Mouse (Mus musculus): Measurements from ENCODE around the gene Slc47a1. TPM values are rescaled to one million over a fixed set of nuclear protein-coding genes. Genes with fewer than 3 reads are reported as not detected.
A peak's percentile ranks its signal among the peaks of the same experiment; 100 is the strongest.
"Not testable (repeated sequence)": the region's sequence is repeated elsewhere in the genome, so short reads cannot be mapped to it uniquely, and the experiment has no call there.

The Slc47a1 gene
- under 1 TPM; 0.83 to 0.93 TPM for total RNA-seq (2021)
- long read RNA-seq, experiment 1, partial matches to known transcripts: 0 of 1 reads
- long read RNA-seq, experiment 1, other reads (novel, unspliced or antisense): 0 of 1 reads
- long read RNA-seq, experiment 2, partial matches to known transcripts: 0 of 2 reads
- long read RNA-seq, experiment 2, other reads (novel, unspliced or antisense): 0 of 2 reads

DNA sequence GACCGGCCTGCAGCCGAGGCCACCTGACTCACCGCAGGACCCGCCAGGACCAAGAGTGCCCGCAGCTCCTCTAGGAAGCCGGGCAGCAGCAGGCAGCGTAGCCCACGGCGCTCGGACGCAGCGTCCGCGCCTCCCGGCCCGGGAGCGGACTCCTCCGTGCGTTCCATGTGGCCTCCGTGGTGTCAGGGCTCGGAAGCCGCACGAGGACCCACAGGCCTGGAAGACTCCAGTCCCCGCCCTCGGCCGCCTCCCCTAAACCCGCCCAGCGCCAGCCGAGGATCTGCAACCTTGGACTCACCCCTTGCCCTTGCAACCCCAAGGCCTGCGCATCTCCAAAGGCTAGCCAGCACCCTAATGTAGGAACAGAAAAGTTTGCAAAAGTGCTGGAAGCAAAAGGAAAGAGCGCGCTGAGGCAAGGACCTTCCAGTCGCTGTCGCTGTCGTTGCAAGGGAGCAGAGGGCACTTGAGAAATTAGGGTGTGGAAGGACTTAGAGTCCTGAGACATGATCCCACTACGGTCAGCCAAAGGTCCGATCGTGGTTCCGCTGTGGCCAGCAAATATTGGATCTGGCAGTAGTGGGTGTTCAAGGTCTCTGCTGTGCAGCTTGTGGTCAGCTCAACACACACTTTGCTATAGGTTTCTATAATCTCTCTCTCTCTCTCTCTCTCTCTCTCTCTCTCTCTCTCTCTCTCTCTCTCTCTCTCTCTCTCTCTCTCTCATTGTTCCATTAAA is at the start of gene Slc47a1:
Gene Slc47a1 (minus strand): TSS at position 465 of the 733 bp plus-strand sequence.
- no peak for DNase-seq (ENCODE audit: low spot score in 2 of 2)

DNA sequence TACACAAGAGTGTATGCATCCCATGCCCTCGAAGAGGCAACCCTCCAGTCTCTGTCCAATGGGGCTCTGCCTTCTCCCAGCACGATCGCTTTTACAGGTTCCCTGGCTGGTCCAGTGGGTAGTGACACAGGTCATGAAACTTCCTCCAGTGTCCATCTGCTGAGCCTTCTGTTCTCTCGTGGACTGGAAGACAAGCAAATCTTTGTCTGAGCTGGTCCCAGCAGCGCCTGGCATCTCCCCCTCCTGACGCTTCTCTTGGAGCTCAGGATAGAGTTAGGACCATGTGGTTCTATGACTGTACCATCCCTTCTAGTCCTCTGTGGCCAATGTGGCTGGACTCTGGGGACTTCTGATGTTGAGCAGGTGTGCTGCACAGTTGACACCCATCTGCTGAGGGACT is 41.1 kb upstream of the Slc47a1 start:
- no peak for DNase-seq (ENCODE audit: low spot score in 2 of 2)

DNA sequence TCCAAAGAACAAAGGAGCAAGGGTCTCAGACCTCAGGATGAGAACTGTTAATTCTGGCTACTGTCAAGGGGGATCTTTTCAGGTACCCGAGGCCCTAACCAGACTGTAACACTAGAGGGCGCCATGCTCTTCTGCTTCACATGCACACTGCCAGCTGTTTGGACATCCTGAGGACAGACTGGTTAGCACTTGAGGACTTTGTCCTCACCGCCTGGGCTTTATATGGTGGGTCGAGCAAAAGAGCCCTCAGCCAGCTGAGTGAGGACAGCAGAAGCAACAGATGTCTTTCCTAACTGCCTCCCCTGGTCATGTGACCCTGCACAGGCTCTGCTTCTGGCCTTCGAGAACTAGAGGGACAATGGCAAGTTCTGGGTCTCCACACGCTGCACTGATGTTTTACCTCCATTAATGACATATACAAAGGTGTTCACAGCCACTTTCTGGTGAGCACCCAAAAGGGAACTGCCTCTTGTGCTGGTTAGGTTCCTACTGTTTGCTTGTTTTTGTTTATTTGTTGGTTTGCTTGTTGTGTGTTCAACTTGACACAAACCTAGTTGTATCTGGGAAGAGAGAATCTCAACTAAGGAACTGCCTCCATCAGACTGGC is 39.9 kb upstream of the Slc47a1 start:
- peak; percentile 76 to 87 for DNase-seq (ENCODE audit: low spot score in 2 of 2)

DNA sequence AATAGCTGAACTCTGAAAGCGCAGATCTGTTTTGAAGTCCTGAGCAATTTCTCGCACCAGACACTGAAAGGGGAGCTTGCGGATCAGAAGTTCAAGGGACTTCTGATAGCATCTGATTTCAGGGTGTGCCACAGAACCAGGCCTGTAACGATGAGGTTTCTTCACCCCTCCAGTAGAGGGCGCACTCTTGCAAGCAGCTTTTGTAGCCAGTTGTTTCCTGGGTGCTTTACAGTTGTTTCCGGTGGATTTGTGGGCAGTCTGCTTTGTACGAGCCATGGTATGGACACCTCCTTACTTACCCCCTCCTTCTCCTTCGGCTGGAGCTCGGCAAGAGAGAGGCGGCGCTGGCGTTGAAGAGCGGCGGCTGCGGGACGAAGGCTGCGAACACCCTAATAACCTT is 38.4 kb upstream of the Slc47a1 start:
- not testable (repeated sequence) for DNase-seq (ENCODE audit: low spot score in 2 of 2)

DNA sequence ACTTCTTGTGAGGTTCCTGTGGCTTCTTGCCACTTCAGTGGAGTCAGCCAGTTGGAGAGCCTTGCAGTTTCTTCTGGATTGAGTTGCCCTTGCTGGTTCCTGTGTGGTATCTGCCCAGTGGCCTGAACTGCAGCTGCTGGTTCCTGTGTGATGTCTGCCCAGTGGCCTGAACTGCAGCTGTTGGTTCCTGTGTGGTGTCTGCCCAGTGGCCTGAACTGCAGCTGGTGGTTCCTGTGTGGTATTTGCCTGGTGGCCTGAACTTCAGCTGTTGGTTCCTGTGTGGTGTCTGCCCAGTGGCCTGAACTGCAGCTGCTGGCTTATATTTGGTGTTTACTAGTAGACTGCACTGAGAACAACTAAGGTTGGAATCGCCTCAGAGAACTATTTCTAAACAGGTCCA is 37.3 kb upstream of the Slc47a1 start:
- DNase-seq (ENCODE audit: low spot score in 2 of 2): no peak

DNA sequence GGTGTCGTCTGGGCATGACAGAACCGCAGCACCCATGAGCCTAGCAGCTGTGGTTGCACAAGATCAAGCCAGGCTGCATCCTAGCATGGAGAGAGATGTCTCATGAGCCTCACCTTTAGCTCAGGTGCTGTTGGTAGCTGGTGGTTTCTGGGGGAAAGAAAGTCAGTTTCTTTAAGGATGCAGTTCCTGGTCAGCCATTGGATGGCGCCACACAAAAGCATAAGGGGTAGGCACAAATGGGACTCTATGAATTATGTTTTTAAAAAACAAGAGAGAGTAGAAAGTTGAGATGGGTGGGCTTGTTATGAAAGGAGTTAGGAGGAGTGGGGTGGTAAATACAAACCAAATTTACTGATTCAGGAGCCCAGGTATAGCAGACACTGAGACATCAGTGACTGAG is 36.4 kb upstream of the Slc47a1 start:
- no peak for DNase-seq (ENCODE audit: low spot score in 2 of 2)

DNA sequence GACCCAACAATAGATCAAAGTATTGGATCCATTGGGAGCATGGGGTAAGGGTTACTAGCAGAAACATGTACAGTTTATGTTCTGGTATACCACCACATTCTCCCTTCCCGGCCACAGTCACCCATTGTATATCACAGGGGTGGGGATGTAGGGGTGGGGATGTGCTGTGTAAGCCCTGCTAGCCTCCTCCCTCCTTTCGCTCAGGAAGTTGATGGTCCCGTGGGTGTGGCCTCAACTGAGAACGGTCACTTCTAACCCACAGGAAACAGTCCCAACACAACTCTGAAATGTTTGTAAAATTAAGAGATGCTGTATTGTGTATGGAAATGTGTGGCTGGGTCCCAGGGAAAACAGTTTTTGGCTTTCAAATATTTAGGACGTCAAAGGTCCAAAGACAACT is 35.3 kb upstream of the Slc47a1 start:
- no peak for DNase-seq (ENCODE audit: low spot score in 2 of 2)

DNA sequence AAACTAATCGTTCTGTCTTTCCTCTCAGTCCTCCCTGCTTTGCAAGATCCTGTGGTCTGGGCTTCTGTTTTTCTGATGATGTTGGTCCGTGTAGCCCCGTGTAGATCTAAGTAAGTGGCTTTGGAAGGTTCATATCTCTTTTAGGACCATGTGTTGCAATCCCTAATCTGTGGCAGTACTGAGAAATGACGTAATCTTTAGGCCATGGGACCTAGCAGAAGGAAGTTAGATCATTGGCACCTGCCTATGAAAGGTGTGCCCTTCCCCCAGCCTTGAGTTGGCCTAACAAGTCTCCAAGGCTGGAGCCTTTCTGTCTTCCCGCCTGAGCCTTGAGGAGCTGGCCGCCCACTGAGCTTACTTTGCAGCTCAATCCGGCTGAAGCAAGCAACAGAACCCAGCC is 33.7 kb upstream of the Slc47a1 start:
- DNase-seq (ENCODE audit: low spot score in 2 of 2): no peak

DNA sequence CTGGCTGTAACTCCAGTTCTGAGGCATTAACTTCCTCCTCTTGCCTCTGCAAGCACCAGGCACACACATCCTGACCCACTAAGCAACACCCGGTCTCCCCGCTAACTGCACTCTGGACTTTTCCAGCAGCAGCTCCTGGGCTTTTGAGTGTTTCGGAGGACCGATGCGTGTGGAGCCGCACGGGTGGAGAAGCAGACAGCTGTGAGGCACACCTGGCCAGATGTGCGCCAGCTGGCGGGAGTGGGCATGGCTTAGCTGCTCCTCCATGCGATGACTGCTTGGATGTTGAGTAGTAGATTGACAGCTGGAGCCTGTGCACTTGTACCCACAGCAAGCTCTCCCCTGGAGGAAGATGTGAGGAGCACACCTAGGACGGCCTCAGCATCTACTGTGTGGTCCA is 33.1 kb upstream of the Slc47a1 start:
- no peak for DNase-seq (ENCODE audit: low spot score in 2 of 2)

DNA sequence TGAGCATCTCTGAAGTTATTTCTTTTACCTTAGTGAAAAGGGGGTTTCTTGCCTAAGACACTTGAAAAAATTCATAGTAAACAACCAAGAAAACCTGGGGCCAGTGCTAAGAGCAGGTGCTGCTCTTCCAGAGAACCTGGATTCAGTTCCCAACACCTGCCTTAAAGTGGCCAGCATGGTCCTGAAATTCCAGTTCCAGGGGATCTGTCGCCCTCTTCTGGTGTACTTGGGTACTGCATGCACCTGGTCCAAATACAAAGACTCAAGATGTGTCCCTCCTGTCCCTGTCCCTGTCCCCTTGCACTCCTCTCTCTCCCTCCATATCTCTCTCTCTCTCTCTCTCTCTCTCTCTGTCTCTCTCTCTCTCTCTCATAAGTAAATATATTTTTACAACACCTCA is 32.0 kb upstream of the Slc47a1 start:
- DNase-seq (ENCODE audit: low spot score in 2 of 2): peak; percentile 86 to 89

DNA sequence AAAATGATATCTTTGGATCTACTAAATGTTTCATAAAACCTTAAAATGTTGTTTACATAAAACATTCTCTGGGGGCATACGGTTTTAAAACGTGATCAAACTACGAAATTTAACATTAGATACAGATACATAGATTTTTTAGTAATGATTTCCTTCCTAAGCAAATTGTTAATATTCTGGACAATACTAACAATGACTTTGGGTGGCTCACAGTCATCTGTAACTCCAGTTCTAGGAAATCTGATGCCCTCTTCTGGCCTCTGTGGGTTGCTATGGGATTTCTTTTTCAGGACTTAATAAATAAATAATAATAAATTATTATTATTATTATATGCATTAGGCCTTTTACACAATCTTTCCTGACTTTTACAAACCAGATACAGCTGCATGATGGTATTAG is 30.9 kb upstream of the Slc47a1 start:
- DNase-seq (ENCODE audit: low spot score in 2 of 2): peak in 1 of 2 experiments; percentile 34

DNA sequence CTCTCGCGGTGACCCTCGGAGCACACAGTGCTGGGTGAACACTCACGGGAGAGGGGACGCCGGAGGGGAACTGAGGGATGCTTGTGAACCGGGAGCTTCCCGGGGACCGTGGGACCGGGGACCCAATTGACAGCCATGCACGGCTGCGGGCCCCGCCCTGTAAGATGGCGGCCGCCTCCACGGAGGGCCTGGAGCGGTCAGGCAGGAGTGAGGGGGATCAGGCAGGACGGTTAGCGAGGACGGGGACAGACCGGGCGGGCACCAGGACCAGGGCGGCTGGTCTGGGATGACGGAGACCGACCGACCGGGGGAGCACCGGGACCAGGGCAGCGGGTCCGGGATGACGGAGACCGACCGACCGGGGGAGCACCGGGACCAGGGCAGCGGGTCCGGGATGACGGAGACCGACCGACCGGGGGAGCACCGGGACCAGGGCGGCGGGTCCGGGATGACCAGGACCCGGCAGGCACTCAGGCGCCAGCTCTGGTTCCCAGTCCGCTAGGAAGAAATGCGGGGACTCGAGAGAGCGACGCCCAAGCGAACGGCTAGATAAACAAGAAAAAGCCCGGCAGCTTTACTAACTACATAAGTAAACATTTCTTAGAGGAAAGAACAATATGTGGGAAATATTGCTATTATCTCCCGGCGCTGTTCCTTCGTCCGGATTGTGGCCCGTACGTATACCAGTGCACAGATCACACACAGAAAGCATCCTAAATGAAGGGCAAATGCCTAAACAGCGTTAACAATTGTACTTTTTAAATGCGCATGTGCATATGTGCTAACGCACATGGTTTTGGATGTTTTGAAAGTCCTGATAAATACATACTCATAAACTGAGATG is 30.3 kb upstream of the Slc47a1 start:
- DNase-seq (ENCODE audit: low spot score in 2 of 2): peak; percentile 72 to 86

DNA sequence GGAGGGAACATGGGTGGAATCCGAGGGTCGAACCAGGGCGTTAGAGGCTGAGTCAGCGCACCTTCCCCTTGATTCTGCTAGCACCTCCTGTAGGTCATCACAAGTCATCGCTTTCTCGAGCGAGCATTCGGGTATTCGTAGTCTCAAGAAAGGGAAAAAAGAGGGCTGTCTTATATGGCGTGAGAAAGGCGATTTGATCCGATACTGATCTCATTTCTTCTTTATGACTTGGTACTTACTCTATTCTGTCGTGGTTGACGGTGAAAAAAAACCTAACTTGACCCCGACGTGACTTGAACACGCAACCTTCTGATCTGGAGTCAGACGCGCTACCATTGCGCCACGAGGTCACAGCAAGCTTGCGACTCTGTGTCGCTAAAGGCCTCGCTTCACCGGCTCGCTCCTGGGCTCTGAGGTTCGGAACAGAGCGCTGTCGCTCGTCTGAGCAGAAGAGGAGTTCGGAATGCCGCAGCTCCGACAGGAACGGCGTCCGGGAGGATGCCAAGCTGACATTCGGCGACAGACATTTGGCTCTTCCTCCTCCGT is 29.6 kb upstream of the Slc47a1 start:
- DNase-seq (ENCODE audit: low spot score in 2 of 2): peak; percentile 96 to 97

DNA sequence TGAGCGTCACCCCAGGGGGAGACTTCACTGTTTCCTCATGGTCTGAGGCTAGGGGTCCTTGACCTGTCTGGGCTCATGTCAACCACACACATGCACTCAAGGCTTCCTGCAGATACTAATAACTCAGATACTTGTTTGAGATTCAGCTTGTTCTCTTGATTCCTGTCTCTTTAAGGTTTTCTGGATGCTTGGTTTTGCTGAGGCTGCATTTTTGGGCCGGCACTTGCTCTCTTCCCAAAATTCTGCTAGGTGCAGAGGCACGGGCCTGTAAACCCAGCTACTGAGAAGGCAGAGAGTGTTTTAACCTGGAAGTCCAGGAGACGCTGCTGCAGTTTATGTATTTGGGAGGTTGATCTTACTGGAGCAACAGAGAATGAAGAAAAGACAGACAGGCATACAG is 23.6 kb upstream of the Slc47a1 start:
- DNase-seq (ENCODE audit: low spot score in 2 of 2): no peak

DNA sequence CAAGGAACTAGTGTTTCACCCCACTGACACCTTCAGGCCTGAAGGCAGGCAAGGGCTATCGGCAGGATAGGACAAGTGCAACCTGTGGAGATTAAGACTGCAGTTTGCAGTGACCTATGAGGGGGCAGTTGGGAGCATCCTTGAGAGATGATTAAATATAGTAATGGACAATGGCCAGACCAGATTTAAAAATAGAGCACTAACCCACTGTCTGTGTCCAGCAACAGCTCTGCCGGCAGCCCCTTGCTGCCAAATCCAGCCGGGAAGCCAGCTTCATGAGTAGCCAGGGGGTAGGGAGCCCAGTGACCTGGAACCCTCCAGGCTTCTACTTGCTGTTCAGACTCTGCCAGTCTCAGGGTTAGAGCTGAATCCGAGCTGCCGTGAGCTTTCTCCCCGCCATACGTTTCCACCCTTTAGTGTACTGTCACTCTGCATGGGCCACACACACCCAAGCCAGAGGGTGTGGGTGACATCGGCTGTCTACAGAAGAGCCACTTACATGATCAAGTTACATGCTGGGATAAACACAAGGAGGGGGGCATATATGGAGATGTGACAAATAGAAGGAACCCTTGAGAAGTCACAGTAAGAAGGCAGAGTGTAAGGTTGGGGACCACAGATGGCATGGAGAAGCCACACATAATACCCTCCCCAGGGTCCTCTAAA is 22.7 kb upstream of the Slc47a1 start:
- no peak for DNase-seq (ENCODE audit: low spot score in 2 of 2)

DNA sequence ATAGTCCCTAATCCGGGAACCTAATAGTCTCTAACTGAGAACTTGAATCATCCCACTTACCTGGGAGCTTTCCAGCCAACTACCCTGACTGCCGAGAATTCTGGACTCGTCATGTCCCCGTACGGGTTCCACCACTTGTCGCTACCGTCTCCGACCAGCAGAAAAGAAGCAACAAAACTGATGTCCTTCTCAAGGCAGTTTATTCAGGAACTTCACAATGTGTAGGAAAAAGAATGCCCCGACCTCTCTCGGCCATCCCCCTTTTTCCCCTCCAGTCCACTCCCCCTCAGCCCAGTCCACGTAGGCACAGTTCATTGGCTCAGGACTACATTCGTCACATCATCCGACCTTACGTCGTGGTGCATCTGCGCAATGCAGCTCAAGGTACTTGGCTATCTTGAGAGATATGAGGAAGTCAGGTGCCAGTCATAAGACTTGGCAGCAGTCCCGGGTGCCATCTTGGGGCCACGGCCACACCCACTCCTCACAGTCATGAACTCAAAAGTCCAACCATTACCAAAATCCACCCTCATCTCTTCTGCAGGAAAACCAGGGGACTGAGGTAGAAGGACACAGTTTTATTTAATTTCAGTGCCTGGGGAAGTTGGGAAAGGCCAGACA is 19.4 kb upstream of the Slc47a1 start:
- DNase-seq (ENCODE audit: low spot score in 2 of 2): not testable (repeated sequence)

DNA sequence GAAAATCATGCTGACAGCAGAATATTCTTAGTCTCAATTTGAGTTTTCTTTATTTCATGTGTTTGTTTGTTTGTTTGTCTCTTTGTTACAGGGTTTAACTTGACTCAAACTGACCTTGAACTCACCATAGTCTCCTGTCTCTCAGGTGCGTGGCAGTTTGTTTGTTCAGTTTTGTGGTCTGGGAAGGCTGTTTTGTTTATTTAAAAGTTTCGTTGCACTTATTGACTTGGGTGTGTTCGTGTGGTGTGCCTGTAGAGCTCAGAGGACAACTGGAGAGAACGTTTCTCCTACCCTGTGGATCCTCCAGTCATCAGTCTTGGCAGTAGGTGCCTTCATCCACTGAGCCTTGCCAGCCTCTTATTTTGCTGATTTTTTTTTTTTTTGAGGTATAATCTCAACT is 10.8 kb upstream of the Slc47a1 start:
- no peak for DNase-seq (ENCODE audit: low spot score in 2 of 2)

DNA sequence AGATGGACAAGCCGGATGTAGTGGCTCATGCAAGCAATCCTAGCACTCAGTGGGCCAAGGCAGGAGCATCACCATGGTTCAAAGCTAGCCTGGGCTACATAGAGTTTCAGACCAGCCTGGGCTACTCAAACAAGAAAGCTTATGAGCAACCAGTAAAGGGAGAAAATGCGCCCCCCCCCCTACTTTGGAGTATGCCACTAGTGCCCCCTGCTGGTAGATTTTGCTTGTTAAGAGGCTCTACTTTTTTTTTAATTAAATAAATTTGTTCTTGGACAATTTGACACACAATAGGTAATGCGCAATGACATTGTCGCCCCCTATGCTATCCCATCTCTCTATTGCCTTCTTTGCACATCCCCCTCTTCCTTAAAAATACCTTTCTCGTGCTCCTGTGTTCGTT is 9.9 kb upstream of the Slc47a1 start:
- no peak for DNase-seq (ENCODE audit: low spot score in 2 of 2)

DNA sequence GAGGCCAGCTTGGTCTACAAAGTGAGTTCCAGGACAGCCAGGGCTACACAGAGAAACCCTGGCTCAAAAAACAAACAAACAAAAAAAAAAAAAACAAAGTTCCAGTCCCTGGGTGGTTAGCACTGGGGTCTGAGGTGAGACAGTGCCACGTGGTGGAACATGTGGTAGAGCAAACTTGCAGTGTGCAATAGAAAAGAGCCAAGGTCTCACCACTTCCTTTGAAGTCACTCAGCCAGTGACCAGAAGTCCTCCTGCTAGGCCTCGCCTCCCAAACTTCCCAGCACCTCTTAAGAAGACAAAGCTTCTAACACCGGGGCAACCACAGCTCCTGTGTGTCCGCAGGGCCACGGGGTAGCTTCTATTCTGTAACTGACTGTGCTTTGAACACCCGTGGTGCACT is 9.1 kb upstream of the Slc47a1 start:
- DNase-seq (ENCODE audit: low spot score in 2 of 2): no peak

DNA sequence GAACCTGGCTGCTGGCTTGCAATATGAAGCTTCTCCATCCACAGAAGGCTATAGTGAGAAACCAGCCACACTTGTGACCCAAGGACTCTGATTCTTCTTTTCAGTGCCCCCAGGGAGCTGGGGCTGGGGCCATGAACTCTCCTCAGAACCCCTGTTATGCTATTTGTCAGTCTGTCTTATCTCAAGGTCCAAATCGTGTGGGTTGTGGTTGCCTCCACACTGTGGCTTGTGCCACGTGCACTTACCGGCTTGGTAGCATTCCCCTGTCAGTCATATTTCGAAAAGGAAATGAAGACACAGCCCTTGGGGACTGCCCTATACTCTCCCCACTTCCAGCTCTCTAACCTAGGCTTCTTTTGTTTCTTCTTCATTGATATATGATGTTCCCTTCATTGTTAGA is 7.6 kb upstream of the Slc47a1 start:
- no peak for DNase-seq (ENCODE audit: low spot score in 2 of 2)
